Mouse (Mus musculus): ENCODE data around the gene Stam.
A peak's percentile ranks its signal among the peaks of the same experiment; 100 is the strongest.

Stam gene

GRCm38 (mm10) chr2:14126387-14126786, 52.5 kb downstream of the Stam start:
- DNase-seq (ENCODE audit: low spot score in 2 of 2) = no peak

GRCm38 (mm10) chr2:14127629-14128028, 53.7 kb downstream of the Stam start:
- DNase-seq (ENCODE audit: low spot score in 2 of 2) = no peak

GRCm38 (mm10) chr2:14130641-14131339, 56.9 kb downstream of the Stam start:
- DNase-seq (ENCODE audit: low spot score in 2 of 2) = peak in 1 of 2 experiments; percentile 18

GRCm38 (mm10) chr2:14132468-14133326, 58.8 kb downstream of the Stam start:
- no peak for DNase-seq (ENCODE audit: low spot score in 2 of 2)

GRCm38 (mm10) chr2:14136906-14137305, 63.0 kb downstream of the Stam start:
- DNase-seq (ENCODE audit: low spot score in 2 of 2) = no peak

- no peak for DNase-seq (ENCODE audit: low spot score in 2 of 2)
Measured at GRCm38 (mm10) chr2:14139590-14139989, 65.7 kb downstream of the Stam start.

- DNase-seq (ENCODE audit: low spot score in 2 of 2) = no peak
Measured at GRCm38 (mm10) chr2:14140044-14140443, 66.1 kb downstream of the Stam start.

- DNase-seq (ENCODE audit: low spot score in 2 of 2) = no peak
Measured at GRCm38 (mm10) chr2:14145311-14145710, 71.4 kb downstream of the Stam start.

- no peak for DNase-seq (ENCODE audit: low spot score in 2 of 2)
Measured at GRCm38 (mm10) chr2:14146913-14147312, 73.0 kb downstream of the Stam start.

GRCm38 (mm10) chr2:14150829-14151228, 76.9 kb downstream of the Stam start:
- no peak for DNase-seq (ENCODE audit: low spot score in 2 of 2)

- no peak for DNase-seq (ENCODE audit: low spot score in 2 of 2)
Measured at GRCm38 (mm10) chr2:14151854-14152253, 78.0 kb downstream of the Stam start.

- no peak for DNase-seq (ENCODE audit: low spot score in 2 of 2)
Measured at GRCm38 (mm10) chr2:14159047-14159446, 85.1 kb downstream of the Stam start.

GRCm38 (mm10) chr2:14159756-14160155, 85.9 kb downstream of the Stam start:
- no peak for DNase-seq (ENCODE audit: low spot score in 2 of 2)

- no peak for DNase-seq (ENCODE audit: low spot score in 2 of 2)
Measured at GRCm38 (mm10) chr2:14164459-14165030, 90.6 kb downstream of the Stam start.

GRCm38 (mm10) chr2:14165066-14165465, 91.2 kb downstream of the Stam start:
- no peak for DNase-seq (ENCODE audit: low spot score in 2 of 2)

- DNase-seq (ENCODE audit: low spot score in 2 of 2) = no peak
Measured at GRCm38 (mm10) chr2:14165618-14166344, 91.9 kb downstream of the Stam start.

GRCm38 (mm10) chr2:14167721-14168120, 93.8 kb downstream of the Stam start:
- no peak for DNase-seq (ENCODE audit: low spot score in 2 of 2)

- no peak for DNase-seq (ENCODE audit: low spot score in 2 of 2)
Measured at GRCm38 (mm10) chr2:14174334-14174733, 100.4 kb downstream of the Stam start, which contains the start of gene Tmem236. Gene Tmem236 (plus strand): TSS chr2:14174523.

- DNase-seq (ENCODE audit: low spot score in 2 of 2) = no peak
Measured at GRCm38 (mm10) chr2:14176460-14177193, 102.7 kb downstream of the Stam start.

GRCm38 (mm10) chr2:14184375-14184774, 110.5 kb downstream of the Stam start:
- DNase-seq (ENCODE audit: low spot score in 2 of 2) = no peak

GRCm38 (mm10) chr2:14190684-14191083, 116.8 kb downstream of the Stam start:
- DNase-seq (ENCODE audit: low spot score in 2 of 2) = no peak
